Mouse (Mus musculus) skeletal muscle tissue, adult 2 months (tissue): Measurements from ENCODE around the gene Neto2.
A peak's percentile ranks its signal among the peaks of the same experiment; 100 is the strongest.
"Not testable (repeated sequence)": the region's sequence is repeated elsewhere in the genome, so short reads cannot be mapped to it uniquely, and the experiment has no call there.

Source experiments
- DNase-seq: peaks from one replicate; pipeline ENCODE4 v3.0.0-alpha.2; 2012; ENCODE audit warnings: low read depth, low spot score

Gene Neto2

DNA sequence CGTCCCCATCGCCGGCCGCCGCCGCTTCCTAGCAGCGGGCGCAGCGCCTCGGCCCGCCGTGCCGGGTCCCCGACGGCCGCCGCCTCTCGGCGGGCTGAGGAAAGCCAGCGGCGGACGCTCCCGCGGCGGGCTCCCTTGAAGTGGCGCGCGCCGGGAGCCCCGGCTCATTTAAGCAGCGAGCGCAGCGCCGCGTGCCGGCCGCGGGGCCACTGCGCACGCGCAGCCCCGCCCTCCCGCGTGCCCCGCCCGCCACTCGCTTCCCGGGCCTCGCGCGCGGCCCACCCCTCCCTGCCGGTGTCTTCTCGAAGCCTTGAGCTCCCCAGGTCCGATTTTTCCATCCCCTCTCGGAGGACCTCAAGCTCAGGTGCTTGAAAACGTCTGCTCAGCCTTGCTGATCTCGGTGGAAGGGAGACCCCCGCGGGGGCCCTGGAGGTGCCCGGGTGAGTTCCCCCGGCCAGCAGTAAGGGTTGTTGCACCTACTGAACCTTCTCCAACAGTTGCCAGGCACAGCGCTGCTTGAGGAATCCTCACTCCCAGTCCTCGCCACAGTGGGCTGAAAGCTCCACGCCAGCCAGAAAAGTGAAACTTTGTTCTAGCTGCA is at the start of gene Neto2:
TSS of gene Neto2 (minus strand) at position 174 of the 601 bp plus-strand sequence.
- DNase-seq = peak; percentile 31

DNA sequence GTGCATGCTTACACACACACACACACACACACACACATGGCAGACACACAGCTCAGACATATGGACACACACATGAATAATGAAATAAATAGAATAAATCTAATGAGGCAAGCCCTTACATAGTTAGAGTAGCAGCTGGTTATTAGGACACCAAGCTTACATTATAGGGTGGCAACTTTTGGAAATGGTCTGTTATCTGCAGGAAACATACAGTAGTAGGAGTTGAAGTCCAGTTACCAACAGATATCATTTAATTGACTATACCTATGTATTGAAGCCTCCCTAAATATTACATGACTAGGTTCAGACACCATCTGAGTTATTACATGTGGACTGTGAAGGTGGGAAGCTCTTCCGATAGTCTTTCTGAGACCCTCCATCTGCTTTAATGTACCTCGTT is 44.3 kb upstream of the Neto2 start:
- no peak for DNase-seq

DNA sequence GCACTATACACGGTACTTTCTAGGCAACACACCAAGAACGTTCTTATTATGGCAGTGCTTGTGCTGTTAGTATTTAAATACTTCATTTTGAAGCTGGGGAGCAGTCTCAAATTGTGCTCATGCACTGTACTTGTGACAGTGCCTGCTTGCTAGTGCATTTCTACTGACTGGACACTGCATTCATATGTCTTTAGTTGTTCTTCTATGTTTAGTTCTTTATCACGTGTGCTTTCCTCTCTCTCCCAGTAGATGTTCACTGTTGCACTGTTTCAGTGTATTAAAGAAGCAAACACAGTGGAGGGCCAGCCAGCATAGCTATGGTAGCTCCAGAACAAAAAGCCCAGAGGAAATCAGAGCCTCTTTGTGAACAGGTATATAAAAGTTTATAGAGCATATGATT is 29.8 kb upstream of the Neto2 start:
- no peak for DNase-seq

DNA sequence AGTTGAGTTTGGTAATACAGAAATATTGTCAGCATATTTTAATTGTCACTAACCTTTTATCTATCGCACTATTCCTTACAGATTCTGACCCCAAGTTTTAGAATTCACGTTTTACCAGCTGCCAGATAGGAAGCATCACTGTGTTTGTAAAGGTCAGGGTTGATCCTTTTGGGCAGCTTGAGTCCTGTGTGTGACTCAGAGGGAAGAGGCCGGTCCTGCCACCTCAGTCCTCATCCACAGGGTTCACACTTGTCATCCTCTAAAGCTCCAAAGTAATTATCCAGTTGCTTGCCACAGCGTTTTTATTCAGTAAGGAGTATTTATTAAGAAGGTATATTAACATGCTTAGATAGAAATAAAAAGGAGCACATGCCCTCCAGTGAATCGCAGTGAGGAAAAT is 16.5 kb upstream of the Neto2 start:
- no peak for DNase-seq

DNA sequence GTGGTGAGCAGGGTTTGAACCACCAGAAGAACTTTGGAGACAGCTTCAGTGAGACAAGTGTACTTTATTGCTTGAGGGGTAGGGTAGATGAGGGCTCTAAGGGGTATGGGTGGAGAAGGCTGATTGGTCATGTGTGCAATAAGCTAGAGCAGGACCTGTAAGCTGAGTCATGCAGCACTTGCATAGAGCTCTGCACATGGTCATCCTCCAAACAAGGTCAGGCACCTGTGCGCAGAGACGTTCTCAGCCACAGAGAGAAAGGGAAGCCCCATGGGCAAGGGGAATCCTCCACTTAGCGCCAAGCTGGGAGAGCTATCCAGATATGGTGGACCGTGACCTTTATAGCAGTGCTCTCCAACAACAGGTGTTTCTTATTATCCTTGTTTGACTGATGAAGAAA is 16.0 kb upstream of the Neto2 start:
- DNase-seq = no peak

DNA sequence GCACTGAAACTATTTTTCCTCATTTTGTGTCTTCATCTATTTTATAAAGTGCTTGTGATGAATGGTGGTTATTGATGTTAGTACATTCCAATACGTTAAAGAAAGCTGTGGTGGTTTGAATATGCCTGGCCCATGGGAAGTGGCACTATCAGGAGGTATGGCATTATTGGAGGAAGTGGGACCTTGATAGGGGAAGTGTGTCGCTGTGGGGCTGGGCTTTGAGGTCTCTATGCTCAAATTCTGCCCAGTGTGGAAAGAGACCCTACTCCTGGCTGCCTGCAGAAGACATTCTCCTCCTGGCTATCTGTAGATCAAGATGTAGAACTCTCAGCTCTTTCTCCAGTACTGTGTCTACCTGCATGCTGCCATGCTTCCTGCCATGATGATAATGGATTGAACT is 6.3 kb upstream of the Neto2 start:
- DNase-seq = no peak

DNA sequence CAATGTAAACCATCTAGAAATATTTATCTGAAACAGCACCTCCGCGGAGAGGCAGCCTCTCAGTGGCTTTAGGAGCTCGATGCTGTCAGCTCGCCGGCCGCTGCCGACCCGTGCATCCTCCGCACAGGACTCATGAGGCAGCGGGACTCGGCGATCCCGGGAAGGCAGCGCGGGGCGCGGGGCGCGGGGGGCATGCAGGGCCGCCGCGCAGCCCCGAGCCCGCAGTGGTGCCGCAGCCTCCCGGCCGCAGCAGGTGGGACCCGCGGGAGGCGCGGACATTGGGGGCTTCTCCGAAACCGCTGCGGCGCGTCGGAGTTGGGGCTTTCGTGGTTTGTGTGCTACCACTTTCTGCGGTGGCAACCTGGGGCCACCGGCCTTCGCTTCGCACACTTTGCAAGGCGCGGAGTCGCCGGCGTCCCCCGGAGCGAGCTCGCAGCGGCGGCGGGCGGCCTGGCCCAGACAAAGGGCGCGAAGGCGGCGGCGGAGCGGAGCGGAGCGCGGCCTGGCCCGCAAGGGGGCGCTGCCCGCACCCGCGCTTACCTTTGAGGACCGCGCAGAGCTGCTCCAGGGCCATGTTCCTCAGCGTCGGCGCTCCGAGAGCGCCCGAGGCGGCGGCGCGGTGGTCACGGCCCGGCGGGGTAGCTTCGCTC is 498 bp downstream of the Neto2 start:
- DNase-seq = no peak

DNA sequence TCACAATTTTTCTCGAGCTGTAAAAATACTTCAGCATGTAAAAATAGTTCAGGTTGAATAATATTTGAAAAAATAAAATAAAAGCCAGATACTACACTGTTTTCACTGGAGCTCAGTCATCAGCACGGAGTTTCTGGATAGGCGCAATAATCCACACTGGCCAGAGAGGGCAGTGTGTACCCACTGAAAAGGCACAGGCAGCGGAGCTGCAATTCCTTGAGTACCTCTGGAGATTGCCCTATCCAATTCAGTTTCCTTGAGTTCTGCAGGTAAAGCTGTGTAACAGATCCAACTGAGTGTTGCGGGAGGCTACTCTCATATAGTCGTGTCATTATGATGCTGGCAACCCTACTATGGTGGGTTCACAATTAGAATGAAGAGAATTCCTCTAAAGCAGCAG is 1.7 kb downstream of the Neto2 start:
- DNase-seq = peak; percentile 44

DNA sequence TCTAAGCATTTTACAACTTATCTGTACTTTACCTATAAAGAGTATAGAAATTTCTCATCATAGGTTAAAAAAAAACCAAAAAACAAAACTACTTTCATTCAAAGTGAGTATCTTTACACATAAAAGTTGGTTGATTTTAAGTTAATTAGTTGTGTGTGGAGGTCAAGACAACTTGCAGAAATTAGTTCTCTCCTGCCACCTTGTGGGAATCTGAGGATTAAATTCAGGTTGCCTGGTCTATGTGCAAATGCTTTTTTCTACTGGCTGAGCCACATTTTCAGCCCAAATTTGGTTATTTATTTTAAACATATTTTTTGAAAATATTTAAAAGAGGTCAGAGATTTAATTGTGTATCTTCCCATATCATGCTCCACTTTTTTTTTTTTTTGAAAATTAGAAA is 35.6 kb downstream of the Neto2 start:
- peak; percentile 27 for DNase-seq

DNA sequence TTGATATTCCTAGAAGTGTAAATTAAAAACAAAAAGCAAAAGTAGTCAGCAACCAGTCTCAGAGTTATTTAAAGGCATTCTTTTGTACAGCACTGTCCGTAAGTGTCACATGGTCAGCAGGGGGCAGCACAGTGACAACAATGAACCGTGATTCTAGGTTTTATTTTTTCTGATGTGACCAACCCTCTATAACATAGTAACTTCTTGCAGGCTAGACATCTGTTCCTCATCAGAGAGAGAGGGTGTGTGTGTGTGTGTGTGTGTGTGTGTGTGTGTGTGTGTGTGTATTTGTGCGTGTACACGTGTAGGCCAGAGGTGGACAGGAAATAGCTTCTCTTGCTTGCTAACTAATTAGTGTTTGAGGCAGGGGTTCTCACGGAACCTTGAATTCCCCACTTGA is 38.7 kb downstream of the Neto2 start:
- no peak for DNase-seq

DNA sequence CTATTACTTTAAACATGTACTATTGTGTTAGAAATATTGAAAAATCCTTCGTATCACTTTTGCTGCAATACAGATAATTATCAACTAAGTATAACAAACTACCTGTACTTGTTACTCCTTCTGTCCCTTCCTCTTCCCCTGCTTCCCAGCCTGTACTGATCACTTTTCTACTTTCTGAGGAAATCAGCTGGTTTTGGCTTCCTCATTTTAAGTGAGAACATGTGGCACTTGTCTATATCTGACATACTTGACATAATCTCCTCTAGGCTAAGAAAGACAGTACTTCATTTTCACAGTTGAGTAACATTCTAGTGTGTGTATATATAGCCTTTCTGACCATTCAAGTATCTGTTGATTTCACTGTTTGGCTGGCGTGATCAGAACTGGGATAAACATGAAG is 49.5 kb downstream of the Neto2 start:
- no peak for DNase-seq

DNA sequence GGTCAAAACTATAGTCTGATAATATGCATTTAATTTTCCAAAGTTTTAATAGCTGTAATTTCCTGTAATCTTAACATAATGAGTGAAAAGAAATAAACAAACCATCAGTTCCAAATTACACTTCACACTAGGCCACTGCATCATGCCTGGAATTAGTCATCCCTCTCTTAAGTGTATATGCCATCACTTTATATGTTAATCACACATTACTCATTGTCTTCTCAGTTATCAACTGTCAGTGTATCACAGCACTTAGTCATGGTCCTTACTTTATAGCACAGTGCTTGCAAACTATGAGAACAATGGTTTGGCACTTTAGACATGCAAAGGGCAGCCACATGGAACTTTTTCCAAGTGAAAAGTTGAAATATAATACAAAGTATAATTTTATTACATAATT is 52.2 kb downstream of the Neto2 start:
- DNase-seq = no peak

DNA sequence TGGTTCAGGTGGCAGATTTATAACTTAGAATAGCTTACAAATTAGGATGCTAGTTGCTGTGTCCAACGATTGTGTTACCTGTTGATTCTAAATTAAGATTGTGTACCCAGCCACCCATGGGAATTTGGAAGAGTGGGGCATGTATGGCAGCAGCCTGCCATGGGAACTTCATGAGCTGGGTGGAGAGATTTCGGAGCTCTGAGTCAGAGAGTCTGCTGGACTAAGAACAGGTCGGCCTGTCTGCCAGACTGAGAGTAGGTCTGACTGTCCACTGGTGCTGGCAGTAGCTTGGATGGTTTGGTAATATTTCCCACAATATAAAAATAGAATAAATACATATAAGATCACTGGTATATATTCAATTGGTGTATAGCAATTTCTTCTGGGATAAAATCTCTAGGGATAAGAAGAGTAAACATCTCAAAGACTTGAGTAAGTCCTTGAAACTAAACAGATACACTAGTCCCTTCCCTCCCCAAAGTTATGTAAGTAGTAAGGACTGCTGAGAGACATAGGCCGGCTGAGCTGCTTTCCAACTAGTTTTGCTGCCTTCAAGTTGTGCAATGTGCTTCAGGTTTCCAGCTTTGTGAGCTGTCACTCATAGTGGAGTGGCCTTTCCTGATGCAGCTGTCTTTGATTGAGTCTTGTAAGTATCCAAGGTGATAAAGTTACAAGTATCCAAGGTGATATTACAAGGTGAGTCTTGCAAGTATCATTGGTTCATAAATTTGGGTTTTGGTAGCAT is 55.6 kb downstream of the Neto2 start:
- DNase-seq = peak; percentile 76

DNA sequence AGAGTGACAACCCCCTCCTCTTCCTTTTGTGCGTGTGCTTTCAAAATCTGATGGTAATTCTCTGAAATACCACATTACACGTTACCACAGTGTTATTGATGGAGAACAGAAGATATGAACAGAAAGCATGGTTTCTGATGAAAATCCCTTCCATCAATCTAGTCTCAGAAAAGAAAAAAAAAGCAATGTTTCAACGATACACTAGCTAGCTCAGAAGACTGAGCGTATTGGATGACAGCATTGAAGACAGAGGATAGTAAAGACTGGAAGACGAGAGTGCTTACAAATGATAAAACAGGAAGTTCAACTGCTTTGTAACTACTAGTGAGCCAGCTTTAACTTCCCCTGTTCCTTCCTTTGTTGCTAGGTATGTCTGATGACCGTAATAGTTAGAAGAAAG is 76.3 kb downstream of the Neto2 start:
- no peak for DNase-seq

DNA sequence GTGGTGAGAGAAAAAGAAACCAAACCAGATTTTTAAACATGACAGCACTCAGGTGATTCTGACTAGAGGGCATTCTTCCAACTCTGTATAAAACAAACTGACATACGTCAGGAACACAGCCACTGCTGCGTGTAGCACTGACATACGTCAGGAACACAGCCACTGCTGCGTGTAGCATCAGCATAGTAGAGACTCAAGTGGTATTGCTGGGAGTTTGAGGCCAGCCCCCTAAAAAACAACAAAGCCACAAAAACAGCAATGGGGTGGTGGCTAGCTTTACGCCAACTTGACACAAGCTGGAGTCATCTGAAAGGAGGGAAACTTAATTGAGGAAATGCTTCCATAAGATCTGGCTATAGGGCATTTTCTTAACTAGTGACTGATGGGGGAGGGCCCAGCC is 77.5 kb downstream of the Neto2 start:
- DNase-seq = no peak

DNA sequence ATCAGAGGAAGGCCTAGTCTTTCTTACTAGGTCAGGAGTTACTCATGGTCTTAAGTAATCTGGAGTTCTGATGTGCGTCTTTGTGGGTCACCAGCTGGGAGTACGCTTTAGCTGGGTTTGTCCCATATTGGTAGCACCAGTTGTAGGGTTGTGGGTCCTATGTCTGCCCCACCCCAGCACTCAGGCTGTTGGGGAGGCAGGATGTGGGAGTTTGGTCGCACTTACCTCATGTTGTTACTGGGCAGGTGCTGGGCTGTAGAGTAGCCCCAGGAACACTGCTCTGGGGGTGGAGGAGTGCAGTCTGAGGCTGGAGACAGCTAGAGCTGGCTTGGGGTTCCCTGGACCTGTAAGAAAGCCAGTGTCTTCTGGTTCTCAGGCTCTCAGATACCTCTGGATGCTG is 81.9 kb downstream of the Neto2 start:
- DNase-seq = no peak

DNA sequence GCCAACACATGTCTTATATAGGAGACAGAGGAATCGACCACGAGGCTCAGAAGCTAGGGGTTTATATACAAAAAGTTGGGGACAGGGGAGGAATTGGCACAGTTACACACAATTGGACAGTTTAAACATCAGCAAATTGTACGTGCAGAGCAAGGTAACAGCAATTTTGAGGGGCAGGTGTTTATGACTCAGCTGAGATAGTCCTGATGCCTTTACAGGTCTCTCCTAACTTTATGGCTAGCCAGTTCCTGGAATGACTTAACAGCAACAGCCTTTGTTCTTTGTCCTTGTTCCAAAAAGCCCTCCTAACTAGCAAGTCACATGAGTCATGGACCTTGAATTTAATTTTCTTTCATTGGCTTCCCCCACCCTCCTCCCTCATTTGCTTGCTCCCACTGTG is 83.6 kb downstream of the Neto2 start:
- DNase-seq = not testable (repeated sequence)

DNA sequence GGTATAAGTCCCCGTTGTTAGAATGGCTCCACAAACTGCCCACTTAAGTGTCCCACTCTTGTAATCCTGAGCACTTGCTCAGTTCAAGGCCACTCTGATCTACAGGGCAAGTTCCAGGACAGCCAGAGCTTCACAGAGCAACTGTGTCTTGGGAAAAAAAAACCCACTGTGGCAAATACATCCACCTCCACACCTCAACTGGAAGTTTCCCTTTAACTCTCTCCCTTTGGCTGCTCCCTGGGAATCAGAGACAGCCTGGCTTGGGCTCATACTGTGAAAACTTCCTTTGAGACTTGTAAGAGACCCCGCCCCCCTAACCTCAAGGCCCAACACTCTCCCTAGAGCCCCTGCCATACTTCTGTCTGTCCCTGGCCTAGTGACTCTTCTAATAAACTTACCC is 91.9 kb downstream of the Neto2 start:
- DNase-seq = no peak

DNA sequence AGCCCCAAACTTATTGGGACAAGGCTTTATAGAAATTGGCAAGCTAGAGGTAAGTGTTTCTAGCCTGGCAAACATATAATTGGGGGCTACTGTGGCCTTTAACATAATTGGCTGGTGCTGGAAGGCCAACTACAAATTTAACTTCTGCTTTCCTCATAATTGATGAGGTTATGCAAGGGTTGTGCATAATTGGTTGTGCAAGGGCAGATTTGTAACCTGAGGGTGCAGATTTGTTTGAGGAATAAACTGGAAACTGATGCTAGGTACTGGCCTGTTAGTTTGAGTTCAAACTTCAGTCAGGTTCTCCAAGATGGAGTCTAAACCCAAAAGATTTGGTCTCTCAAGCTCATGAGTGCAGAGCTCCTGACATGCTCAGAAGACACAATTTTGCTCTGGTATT is 92.9 kb downstream of the Neto2 start:
- DNase-seq = no peak

DNA sequence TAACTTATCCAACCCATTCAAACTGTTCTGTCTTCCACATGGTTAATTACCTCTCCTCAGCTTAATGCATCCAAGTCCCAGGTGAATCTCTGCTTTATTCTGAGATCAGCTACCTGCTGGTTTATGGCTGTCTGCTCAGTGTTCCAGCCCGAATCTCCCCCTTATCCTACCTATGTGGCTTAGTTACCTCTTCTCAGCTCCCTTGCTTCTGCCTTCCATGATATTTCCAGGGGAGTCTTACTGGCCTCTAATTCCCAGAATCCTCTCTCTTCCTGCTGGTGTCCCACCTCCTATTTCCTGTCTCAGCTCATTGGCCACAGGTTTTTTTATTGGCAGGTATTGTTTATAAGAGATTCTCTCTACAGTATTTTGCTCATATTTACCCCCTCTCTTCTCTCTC is 93.8 kb downstream of the Neto2 start:
- DNase-seq = no peak

DNA sequence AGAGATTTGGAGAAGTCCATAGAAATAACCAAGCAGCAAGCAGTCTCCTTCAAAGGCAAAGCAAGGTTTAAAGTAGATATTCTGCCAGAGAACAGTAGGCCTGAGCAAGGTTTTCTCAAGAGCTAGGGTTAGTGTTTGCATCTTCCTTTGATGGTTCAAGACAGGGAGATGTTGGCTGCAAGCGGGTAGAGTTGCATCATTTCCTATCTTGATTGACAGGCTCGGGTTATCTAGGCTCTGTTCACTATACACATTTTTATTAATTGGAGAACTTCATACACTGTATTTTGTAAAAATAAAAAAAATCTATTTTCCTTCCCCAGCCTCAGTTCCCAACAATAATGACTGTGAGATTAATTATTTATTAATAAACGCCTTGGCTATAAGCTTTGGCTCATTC is 94.2 kb downstream of the Neto2 start:
- DNase-seq = no peak

DNA sequence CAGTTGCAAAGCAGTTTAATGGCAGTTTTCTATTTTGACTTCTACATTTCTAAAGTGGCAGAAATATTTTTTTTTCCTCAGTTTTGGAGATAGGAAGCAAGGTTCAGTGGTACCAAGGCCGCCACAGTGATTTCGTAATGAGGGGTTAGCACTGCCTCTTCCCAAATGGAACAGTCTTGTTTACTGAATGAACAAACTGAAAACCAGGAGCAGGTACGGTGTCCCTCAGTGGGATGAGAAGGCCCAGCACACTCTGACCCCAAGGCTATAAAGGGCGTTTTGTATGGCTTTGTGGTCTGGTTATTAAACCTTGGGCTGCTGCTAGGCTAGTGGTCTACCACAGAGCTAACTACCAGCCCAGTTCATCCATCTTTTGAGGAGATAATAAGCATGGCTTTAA is 96.5 kb downstream of the Neto2 start:
- no peak for DNase-seq

DNA sequence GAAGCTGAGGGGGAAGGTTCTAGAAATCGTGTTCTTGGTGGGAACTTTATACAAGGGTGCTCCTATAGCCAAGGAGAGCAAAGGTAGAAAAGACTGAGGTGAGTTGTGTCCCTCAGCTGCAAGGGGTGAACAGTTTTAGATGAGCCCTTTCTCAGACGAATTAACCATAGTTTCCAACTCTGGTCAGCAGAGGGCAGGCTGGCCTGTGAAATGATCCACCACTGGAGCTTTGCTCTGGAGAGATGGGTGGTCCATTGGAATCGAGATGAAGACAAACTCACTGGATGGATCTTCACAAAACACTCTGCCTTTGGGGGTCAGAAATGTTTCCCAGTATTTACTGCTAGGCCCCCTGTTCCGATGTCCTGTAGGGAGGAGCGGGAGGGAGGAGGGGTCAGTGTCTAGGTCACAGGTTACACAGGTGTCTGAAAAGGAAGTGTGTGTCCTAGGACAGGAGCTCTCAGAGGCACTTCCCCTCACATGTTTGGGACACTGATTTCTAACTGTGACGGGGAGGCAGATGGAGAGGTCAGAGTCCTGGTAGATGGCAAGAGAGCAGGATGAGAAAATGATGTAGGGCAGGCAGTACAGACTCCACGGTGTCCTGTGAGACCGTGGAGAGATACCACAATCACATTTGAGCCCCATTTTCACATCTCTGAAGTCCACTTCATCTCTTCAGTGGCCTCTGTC is 97.4 kb downstream of the Neto2 start:
- no peak for DNase-seq
